In the genomic region with DNA sequence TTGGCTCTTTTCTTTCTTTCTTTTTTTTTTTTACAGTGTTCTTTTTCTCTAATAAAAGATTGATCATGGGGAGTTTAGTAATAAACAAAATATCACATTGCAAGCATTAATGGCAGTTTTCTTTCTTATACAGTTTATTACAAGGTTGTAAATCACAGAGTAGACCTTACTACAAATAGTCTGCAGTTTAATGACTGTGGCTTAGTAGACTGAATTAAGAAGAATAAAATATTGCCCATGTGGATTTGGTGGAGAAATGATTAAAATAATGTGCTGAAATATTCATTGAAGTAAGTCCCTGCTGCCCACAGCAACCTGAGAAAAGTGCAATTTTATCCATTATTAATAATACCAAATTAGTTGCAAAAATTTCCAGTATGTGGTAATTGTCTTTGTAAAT, we compare ENCODE assay signal across 19 mouse cellular contexts. TPM values are rescaled to one million over a fixed set of nuclear protein-coding genes. Genes with fewer than 3 reads are reported as not detected.
A peak's percentile ranks its signal among the peaks of the same experiment; 100 is the strongest.
DNase-seq lines count a peak whose midpoint lies in the region; ATAC-seq lines count a peak whose summit lies in the region.
"Had no signal": no experiment of that assay in that cellular context is flagged by ENCODE, and none has a peak within 500 bp of the region (broad histone marks: within the 10 kb centered on the region; RNA-seq: fewer than 3 reads in every experiment).

No protein-coding gene starts in this region.

- no peak for DNase-seq in neural tube, embryonic 10.5 days (ENCODE audit: extremely low spot score, low spot score)
- DNase-seq in frontal cortex, postnatal 14 days (ENCODE audit: low spot score in 2 of 2) = no peak
- DNase-seq: adrenal gland, adult 2 months; adrenal gland, adult 8-10 months; adrenal gland, postnatal 10 days; adrenal gland, postnatal 14 days; adrenal gland, postnatal 25 days; adrenal gland, postnatal 36 days; B cell, adult 2 months; cerebellum, adult 11 months; cerebellum, adult 11-12 months; cerebellum, adult 18-20 months had no signal

- H3K9ac ChIP-seq in neural tube, embryonic 13.5 days = no peak overlapping the region
- no peak overlapping the region for H3K9ac ChIP-seq in neural tube, embryonic 15.5 days (replicated peaks)

- H3K4me3 ChIP-seq in neural tube, embryonic 13.5 days = no peak overlapping the region
- no peak overlapping the region for H3K4me3 ChIP-seq in neural tube, embryonic 15.5 days (replicated peaks)

- peaks cover 6% of the 10 kb centered on the region for H3K4me1 ChIP-seq in neural tube, embryonic 13.5 days (replicated peaks)
- peaks cover 4% of the 10 kb centered on the region; the same call in 1 of the 2 replicates for H3K4me1 ChIP-seq in neural tube, embryonic 15.5 days

- no peaks in the 10 kb centered on the region for H3K27me3 ChIP-seq in neural tube, embryonic 13.5 days
- no peaks in the 10 kb centered on the region for H3K27me3 ChIP-seq in neural tube, embryonic 15.5 days (replicated peaks)
- H3K27me3 ChIP-seq: CH12.LX, Patski had no signal

- peak; percentile 54; the same call in 1 of the 2 replicates for ATAC-seq in neural tube, embryonic 13.5 days (ENCODE audit: low read depth)
- peak; percentile 53; the same call in 1 of the 2 replicates for ATAC-seq in neural tube, embryonic 15.5 days (ENCODE audit: low FRiP score)
- ATAC-seq: activated CD4-positive, CD25-positive, alpha-beta regulatory T cell, adult 4 months; CD4-positive, CD25-positive, alpha-beta regulatory T cell, adult 4 months; Patski had no signal

- H3K27ac ChIP-seq in neural tube, embryonic 13.5 days (replicated peaks) = no peak overlapping the region
- no peak overlapping the region for H3K27ac ChIP-seq in neural tube, embryonic 15.5 days (replicated peaks)

- no peaks in the 10 kb centered on the region for H3K9me3 ChIP-seq in neural tube, embryonic 13.5 days
- no peaks in the 10 kb centered on the region for H3K9me3 ChIP-seq in neural tube, embryonic 15.5 days (replicated peaks)

- H3K4me2 ChIP-seq in neural tube, embryonic 13.5 days = no peak overlapping the region
- no peak overlapping the region for H3K4me2 ChIP-seq in neural tube, embryonic 15.5 days

- peaks cover 15% of the 10 kb centered on the region; the same call in 1 of the 2 replicates for H3K36me3 ChIP-seq in neural tube, embryonic 13.5 days
- peaks cover 4% of the 10 kb centered on the region; the same call in 1 of the 2 replicates for H3K36me3 ChIP-seq in neural tube, embryonic 15.5 days
- H3K36me3 ChIP-seq: G1E had no signal

RNA-seq across cellular contexts. Expression of a gene that starts 37.3 kb away (rescaled TPM):
- polyA plus RNA-seq in neural tube, embryonic 13.5 days (2015; fragmentation: Nextera tagmentation; extraction: Ambion mirVana) = 80.7 and 96.6 TPM in 2 replicates
- 67.4 and 85.1 TPM in 2 replicates for polyA plus RNA-seq in neural tube, embryonic 15.5 days (2015; fragmentation: Nextera tagmentation; extraction: Ambion mirVana)
- polyA plus RNA-seq: G1E had no signal
